Mouse (Mus musculus) thymus, postnatal 36 days (tissue): ENCODE results near the gene Mettl3.

Experiments used
- DNase-seq, 2 experiments: peaks; one replicate each; pipeline ENCODE4 v3.0.0; 2022; ENCODE audit warnings: mixed read lengths in 2 of 2

Gene Mettl3

DNA sequence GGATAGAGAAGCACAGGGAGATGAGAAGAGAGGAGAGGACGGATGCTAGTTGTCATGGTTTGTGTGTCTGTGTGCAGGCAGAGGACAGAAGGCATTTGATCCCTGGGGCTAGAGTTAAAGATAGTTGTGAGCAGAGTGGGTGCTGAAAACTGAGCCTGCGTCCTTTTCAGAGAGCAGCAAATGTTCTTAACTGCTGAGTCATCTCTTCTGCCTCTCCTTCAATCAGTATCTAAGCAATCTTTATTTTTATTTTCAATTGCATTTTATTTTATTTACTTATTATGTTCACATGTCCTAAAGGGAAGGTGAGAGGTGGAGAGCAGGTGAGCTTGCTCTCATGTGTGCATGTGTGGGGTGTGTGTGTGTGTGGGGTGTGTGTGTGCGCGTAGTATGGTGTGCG, 21.3 kb downstream of the Mettl3 start:
- DNase-seq = no peak

GRCm38 (mm10) chr14:52279747-52280120, 25.2 kb downstream of the Mettl3 start:
- DNase-seq = no peak

- peak; percentile 98 to 99 for DNase-seq
These were observed 25.8 kb downstream of the Mettl3 start, which contains the start of the genes Tox4 and Rab2b for GRCm38 (mm10) chr14:52278932-52279746. Gene Tox4 (plus strand): TSS chr14:52279146. Gene Rab2b (minus strand): TSS chr14:52279545.

DNA sequence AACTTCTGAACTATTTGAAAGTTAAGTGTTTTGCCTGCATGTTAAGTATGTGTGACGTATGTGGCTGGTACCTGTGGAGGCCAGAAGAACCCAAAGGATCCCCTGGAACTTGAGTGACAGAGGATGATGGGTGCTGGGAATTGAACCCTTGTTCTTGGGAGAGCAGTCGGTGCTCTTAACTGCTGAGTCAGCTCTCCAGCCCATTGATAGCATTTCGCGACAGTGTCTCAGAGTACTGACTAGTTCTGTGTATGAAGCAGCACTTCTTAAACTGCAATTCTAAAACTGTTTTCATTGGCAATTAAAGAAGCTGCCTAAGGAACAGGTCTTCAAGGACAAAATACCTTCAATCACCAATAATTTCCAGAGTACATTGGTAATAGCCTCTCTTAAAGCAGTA, 27.7 kb downstream of the Mettl3 start:
- DNase-seq = no peak

DNA sequence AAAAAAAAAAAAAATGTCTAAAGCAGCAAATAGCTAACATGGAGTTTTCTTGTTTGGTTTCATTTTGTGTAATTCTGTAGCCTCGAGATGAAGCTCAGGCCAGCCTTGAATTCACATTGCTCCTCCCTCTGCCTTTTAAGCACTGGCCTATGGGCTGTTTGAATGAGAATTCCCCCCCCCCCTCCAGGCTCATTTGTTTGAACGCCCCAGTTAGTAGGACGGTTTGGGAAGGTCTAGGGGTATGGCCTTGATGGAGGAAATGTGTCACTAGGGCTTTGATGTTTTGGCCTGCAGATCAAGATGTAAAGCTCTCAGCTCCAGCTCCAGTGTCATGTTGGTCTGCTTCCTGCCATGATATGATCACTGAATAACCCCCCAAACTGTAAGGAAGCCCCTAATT, 32.1 kb downstream of the Mettl3 start:
- DNase-seq = no peak

DNA sequence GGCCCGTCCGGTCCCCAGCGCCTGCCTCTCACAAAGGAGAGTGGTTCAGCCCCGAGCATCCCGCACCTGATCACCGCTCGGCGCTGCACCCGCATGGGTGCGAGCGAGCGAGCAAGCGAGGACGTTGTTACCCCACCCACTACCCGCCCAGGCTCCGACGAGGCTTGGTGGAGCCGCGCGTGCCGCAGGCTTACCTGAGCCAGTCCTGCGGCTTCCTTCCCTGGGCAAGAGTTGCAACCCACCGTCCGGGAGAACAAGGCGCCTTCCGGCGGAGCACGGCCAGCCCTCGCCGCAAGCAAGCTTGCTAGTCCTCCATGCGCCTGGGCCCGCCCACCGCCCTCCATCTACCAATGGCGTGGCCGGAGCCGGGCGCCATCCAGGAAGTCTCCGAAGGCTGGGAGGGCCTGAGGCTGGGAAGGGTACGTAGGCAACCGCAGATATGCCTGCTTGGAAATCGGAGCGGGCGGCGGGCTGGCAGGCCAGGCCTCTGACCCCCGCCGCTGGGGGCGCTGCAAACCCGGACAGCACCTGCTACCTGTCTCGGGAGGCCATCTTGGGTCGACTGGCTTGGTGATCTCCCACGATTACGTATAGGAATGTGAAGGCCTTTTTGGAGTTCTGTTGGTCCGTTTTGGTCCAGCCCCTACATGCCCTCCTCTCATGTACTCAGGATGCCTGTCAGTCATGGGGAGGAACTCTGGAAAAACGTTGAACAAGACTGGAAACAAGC, 47.3 kb downstream of the Mettl3 start, which contains the start of gene Chd8:
Gene Chd8 (minus strand): TSS at position 297 of the 730 bp plus-strand sequence.
- peak; percentile 97 to 100 for DNase-seq

GRCm38 (mm10) chr14:52256311-52257175, 48.4 kb downstream of the Mettl3 start:
- DNase-seq = peak; percentile 9 to 12

GRCm38 (mm10) chr14:52246129-52246528, 58.8 kb downstream of the Mettl3 start:
- DNase-seq = no peak
